Mouse (Mus musculus): Measurements from ENCODE around the gene Slc25a16. TPM values are rescaled to one million over a fixed set of nuclear protein-coding genes. Genes with fewer than 3 reads are reported as not detected.

Gene Slc25a16
- polyA plus RNA-seq, 1 experiment, result 3.6 TPM

- H3K79me2 ChIP-seq (ENCODE audit: control insufficient read depth, insufficient read depth), result no peaks in the 10 kb centered on the region
- no peak for TF ChIP-seq MYOG (IDR thresholded peaks at IDR 0.05; ENCODE audit: control insufficient read depth, extremely low read depth, insufficient read length)
- H3ac ChIP-seq (ENCODE audit: control insufficient read depth, insufficient read length, low read depth), result no peak overlapping the region
- H3K27me3 ChIP-seq (ENCODE audit: control insufficient read depth, insufficient read depth, insufficient read length), result no peaks in the 10 kb centered on the region
- no peaks in the 10 kb centered on the region for H3K79me3 ChIP-seq (ENCODE audit: low read depth)
- no peak overlapping the region for H3K4me3 ChIP-seq (ENCODE audit: insufficient read depth, poor library complexity, severe bottlenecking)
- H3K36me3 ChIP-seq (ENCODE audit: control insufficient read depth, insufficient read depth), result no peaks in the 10 kb centered on the region
These were observed 36.5 kb upstream of the Slc25a16 start for GRCm38 (mm10) chr10:62883933-62884372.

- H3K4me3 ChIP-seq (ENCODE audit: insufficient read depth, poor library complexity, severe bottlenecking), result no peak overlapping the region
- TF ChIP-seq MYOD1 (IDR thresholded peaks at IDR 0.05; ENCODE audit: control insufficient read depth, insufficient read length, low read depth), result no peak
- TF ChIP-seq CTCF (IDR thresholded peaks at IDR 0.05; ENCODE audit: control insufficient read depth, insufficient read depth, insufficient read length), result no peak
- no peak for TF ChIP-seq MYOG (IDR thresholded peaks at IDR 0.05; ENCODE audit: control insufficient read depth, extremely low read depth, insufficient read length)
- TF ChIP-seq FOSL1 (IDR thresholded peaks at IDR 0.05; ENCODE audit: insufficient read depth, low read length, poor library complexity, severe bottlenecking), result no peak
- no peak for TF ChIP-seq MAX (IDR thresholded peaks at IDR 0.05)
- no peak for TF ChIP-seq CEBPB (IDR thresholded peaks at IDR 0.05; ENCODE audit: low read depth)
- TF ChIP-seq USF1 (IDR thresholded peaks at IDR 0.05; ENCODE audit: low read depth), result no peak
These were observed 35.9 kb upstream of the Slc25a16 start for GRCm38 (mm10) chr10:62884517-62884916.

GRCm38 (mm10) chr10:62885460-62885859 is 35.0 kb upstream of the Slc25a16 start:
- TF ChIP-seq MAX (IDR thresholded peaks at IDR 0.05) (no peak), USF1 (IDR thresholded peaks at IDR 0.05; ENCODE audit: low read depth) (no peak), CEBPB (IDR thresholded peaks at IDR 0.05; ENCODE audit: low read depth) (no peak), CTCF (IDR thresholded peaks at IDR 0.05; ENCODE audit: control insufficient read depth, insufficient read depth, insufficient read length) (no peak), MYOG (IDR thresholded peaks at IDR 0.05; ENCODE audit: control insufficient read depth, extremely low read depth, insufficient read length) (no peak), FOSL1 (IDR thresholded peaks at IDR 0.05; ENCODE audit: insufficient read depth, low read length, poor library complexity, severe bottlenecking) (no peak), MYOD1 (IDR thresholded peaks at IDR 0.05; ENCODE audit: control insufficient read depth, insufficient read length, low read depth) (no peak)
- H3K79me3 ChIP-seq (ENCODE audit: low read depth), result no peaks in the 10 kb centered on the region
- no peaks in the 10 kb centered on the region for H3K27me3 ChIP-seq (ENCODE audit: control insufficient read depth, insufficient read depth, insufficient read length)
- H3ac ChIP-seq (ENCODE audit: control insufficient read depth, insufficient read length, low read depth), result no peak overlapping the region
- no peaks in the 10 kb centered on the region for H3K36me3 ChIP-seq (ENCODE audit: control insufficient read depth, insufficient read depth)
- H3K79me2 ChIP-seq (ENCODE audit: control insufficient read depth, insufficient read depth), result no peaks in the 10 kb centered on the region
- H3K4me3 ChIP-seq (ENCODE audit: insufficient read depth, poor library complexity, severe bottlenecking), result no peak overlapping the region

More at GRCm38 (mm10) chr10:62884517-62884916, 35.9 kb upstream of the Slc25a16 start:
- H3K36me3 ChIP-seq (ENCODE audit: control insufficient read depth, insufficient read depth), result no peaks in the 10 kb centered on the region
- H3K27me3 ChIP-seq (ENCODE audit: control insufficient read depth, insufficient read depth, insufficient read length), result no peaks in the 10 kb centered on the region
- H3K79me2 ChIP-seq (ENCODE audit: control insufficient read depth, insufficient read depth), result no peaks in the 10 kb centered on the region
- H3ac ChIP-seq (ENCODE audit: control insufficient read depth, insufficient read length, low read depth), result no peak overlapping the region
- H3K79me3 ChIP-seq (ENCODE audit: low read depth), result no peaks in the 10 kb centered on the region

- Histone ChIP-seq H3K4me3 (ENCODE audit: insufficient read depth, poor library complexity, severe bottlenecking) (peak overlapping the region; percentile 26), H3K79me2 (ENCODE audit: control insufficient read depth, insufficient read depth) (no peaks in the 10 kb centered on the region)
- no peak for TF ChIP-seq USF1 (IDR thresholded peaks at IDR 0.05; ENCODE audit: low read depth)
- TF ChIP-seq CEBPB (IDR thresholded peaks at IDR 0.05; ENCODE audit: low read depth), result no peak
- no peak for TF ChIP-seq CTCF (IDR thresholded peaks at IDR 0.05; ENCODE audit: control insufficient read depth, insufficient read depth, insufficient read length)
- TF ChIP-seq FOSL1 (IDR thresholded peaks at IDR 0.05; ENCODE audit: insufficient read depth, low read length, poor library complexity, severe bottlenecking), result no peak
- no peak for TF ChIP-seq MYOD1 (IDR thresholded peaks at IDR 0.05; ENCODE audit: control insufficient read depth, insufficient read length, low read depth)
- no peak for TF ChIP-seq MAX (IDR thresholded peaks at IDR 0.05)
- no peak for TF ChIP-seq MYOG (IDR thresholded peaks at IDR 0.05; ENCODE audit: control insufficient read depth, extremely low read depth, insufficient read length)
These were observed 34.2 kb upstream of the Slc25a16 start for GRCm38 (mm10) chr10:62885969-62886798.

GRCm38 (mm10) chr10:62886799-62887591 is 33.4 kb upstream of the Slc25a16 start:
- no peaks in the 10 kb centered on the region for H3K79me2 ChIP-seq (ENCODE audit: control insufficient read depth, insufficient read depth)
- H3K36me3 ChIP-seq (ENCODE audit: control insufficient read depth, insufficient read depth), result no peaks in the 10 kb centered on the region
- peak overlapping the region; percentile 26 for H3K4me3 ChIP-seq (ENCODE audit: insufficient read depth, poor library complexity, severe bottlenecking)
- TF ChIP-seq MAX (IDR thresholded peaks at IDR 0.05), result no peak
- TF ChIP-seq CTCF (IDR thresholded peaks at IDR 0.05; ENCODE audit: control insufficient read depth, insufficient read depth, insufficient read length), result no peak
- no peak for TF ChIP-seq FOSL1 (IDR thresholded peaks at IDR 0.05; ENCODE audit: insufficient read depth, low read length, poor library complexity, severe bottlenecking)
- TF ChIP-seq CEBPB (IDR thresholded peaks at IDR 0.05; ENCODE audit: low read depth), result no peak
- TF ChIP-seq MYOG (IDR thresholded peaks at IDR 0.05; ENCODE audit: control insufficient read depth, extremely low read depth, insufficient read length), result no peak
- H3K79me3 ChIP-seq (ENCODE audit: low read depth), result no peaks in the 10 kb centered on the region
- H3ac ChIP-seq (ENCODE audit: control insufficient read depth, insufficient read length, low read depth), result peak overlapping the region; percentile 66
- H3K27me3 ChIP-seq (ENCODE audit: control insufficient read depth, insufficient read depth, insufficient read length), result no peaks in the 10 kb centered on the region

More at GRCm38 (mm10) chr10:62885969-62886798, 34.2 kb upstream of the Slc25a16 start:
- Histone ChIP-seq H3ac (ENCODE audit: control insufficient read depth, insufficient read length, low read depth) (peak overlapping the region; percentile 66), H3K36me3 (ENCODE audit: control insufficient read depth, insufficient read depth) (no peaks in the 10 kb centered on the region), H3K27me3 (ENCODE audit: control insufficient read depth, insufficient read depth, insufficient read length) (no peaks in the 10 kb centered on the region), H3K79me3 (ENCODE audit: low read depth) (no peaks in the 10 kb centered on the region)

All from C2C12 (cell line).